Mouse (Mus musculus): Measurements from ENCODE around the gene Schip1. TPM values are rescaled to one million over a fixed set of nuclear protein-coding genes. Genes with fewer than 3 reads are reported as not detected.

The Schip1 gene
- total RNA-seq, 2 experiments from 2014 or later, result 200 to 207 TPM

- intact Hi-C loops (cut with DNase I), result loop anchor here (2.0 kb wide), 1 partner anchor 49 kb away; no protein-coding TSS in a partner anchor
- DNase-seq (ENCODE audit: low spot score), result no peak
These were observed 501.1 kb downstream of the Schip1 start for GRCm38 (mm10) chr3:68565675-68566055.

DNA sequence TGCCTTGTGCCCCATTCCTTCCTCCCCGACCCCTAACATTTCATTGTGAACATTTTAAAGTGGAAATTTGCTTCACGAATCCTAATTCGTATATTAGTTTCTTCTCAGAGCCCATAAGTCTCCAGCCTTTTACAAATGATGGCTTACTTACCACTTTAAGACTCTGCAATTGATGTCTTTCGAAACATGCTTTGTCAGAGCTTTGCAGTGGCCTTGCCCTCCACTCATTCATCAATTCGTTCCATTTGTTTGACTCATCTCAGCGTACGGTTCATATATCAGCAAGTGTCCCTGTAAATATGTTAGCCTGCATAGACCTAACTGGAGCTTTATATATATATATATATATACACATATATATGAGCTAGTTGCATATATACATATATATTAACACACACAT lies 503.0 kb downstream of the Schip1 start:
- intact Hi-C loops (cut with DNase I), result no loop called here
- DNase-seq (ENCODE audit: low spot score), result no peak

DNA sequence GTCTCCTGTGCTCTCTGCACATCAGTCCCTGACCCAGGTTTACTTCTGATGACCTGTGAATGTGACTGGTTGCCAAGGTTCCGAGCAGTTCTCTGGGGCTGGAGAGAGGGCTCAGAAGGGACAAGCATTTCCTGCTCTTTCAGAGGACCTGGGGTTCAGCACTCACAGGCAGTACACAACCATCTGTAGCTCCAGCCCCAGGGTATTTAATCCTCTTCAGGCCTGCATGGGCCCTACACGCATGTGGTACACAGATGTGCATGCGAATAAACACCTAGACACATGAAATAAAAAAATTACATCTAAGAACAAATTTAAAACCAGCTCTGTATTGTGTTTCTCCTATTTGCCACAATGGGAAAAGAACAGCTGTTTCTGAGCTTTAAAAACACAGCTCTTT lies 503.5 kb downstream of the Schip1 start:
- intact Hi-C loops (cut with DNase I), result no loop called here
- no peak for DNase-seq (ENCODE audit: low spot score)

- DNase-seq (ENCODE audit: low spot score), result no peak
- intact Hi-C loops (cut with DNase I), result no loop called here
These were observed 504.1 kb downstream of the Schip1 start for GRCm38 (mm10) chr3:68568716-68569115.

DNA sequence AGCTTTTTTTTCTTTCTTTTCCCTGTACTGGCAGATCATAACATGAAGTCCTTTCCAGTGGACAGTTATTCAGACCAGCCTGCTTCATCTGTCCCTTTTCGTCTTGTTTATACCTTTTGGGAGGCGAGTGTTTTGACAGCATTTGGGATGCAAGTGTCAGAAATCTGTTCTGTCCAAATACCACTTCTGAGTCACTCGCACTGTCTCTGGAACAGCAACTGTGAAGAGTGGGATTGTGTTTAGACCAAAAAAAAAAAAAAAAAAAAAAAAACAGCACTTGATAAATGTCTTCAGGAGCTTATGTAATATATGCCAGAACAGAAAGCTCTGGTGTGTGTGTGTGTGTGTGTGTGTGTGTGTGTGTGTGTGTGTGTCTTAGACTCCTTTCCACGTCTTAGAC lies 505.7 kb downstream of the Schip1 start:
- intact Hi-C loops (cut with DNase I), result no loop called here
- no peak for DNase-seq (ENCODE audit: low spot score)

DNA sequence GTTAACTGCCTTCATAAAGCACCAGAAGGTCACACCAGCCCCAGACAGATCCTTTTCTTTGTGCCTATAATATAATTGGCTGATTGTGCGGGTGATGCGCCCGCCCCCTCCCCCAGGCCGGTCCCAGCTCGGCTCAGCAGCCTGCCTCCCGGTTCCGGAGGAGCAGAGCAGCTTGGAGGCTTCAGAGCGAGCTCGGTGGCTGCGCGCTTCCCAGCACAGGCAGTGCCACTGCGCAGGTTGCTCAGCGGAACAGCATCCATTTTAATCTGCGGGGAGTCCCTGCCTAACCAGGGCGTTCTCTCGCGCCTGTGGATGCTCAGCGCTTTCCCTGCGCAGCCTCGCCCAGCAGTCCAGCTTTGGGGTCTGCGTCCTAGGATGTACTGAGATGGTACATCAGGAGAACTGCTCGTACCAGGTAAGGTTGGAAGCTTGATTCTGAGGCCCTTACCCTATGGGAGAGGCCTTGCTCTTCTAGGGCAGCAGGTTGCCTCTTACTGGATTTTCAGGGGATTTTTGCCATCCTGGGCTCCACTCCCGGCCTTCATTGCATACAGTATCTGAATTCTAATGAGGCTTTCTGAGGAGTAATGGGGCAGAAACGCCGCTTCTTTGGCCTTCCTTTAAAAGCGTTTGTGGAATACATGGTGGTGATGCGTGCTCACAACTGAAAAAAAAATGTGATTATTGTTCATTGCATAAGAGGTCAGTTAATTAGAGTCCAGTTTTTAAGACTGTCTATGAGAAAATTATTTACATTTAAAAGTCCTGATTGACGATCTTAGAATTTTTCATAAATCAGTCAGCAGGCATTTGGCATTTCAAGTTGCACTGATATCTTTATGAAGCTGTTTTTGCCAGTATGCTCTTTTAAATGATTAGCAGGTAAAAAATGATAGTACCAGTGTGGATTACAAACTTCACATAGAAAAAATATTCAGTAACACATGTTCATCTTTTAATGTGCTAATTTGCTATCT lies 507.9 kb downstream of the Schip1 start:
- DNase-seq (ENCODE audit: low spot score), result no peak
- intact Hi-C loops (cut with DNase I), result no loop called here

GRCm38 (mm10) chr3:68573226-68573624 lies 508.6 kb downstream of the Schip1 start:
- intact Hi-C loops (cut with DNase I), result no loop called here
- DNase-seq (ENCODE audit: low spot score), result no peak

DNA sequence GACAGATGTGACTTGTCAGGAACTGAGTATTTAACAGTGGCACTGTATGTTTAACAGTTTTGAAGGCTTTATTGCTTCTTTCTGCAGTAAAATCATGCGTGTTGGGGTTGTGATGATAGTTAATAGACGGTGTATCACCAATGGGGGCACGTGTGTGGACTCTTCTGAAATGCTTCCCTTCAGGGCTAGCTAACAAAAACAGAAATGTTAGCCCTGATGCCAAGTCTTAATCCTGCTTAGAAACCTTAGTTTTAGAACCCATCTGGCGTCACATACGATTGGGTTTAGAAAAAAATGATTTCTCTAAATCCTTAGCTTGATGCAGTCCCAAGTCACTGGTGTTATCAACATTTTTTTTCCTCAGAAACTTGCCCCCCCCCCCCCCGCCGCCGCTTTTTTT lies 509.5 kb downstream of the Schip1 start:
- no peak for DNase-seq (ENCODE audit: low spot score)
- intact Hi-C loops (cut with DNase I), result no loop called here

- intact Hi-C loops (cut with DNase I), result no loop called here
- no peak for DNase-seq (ENCODE audit: low spot score)
These were observed 510.0 kb downstream of the Schip1 start for GRCm38 (mm10) chr3:68574565-68574964.

DNA sequence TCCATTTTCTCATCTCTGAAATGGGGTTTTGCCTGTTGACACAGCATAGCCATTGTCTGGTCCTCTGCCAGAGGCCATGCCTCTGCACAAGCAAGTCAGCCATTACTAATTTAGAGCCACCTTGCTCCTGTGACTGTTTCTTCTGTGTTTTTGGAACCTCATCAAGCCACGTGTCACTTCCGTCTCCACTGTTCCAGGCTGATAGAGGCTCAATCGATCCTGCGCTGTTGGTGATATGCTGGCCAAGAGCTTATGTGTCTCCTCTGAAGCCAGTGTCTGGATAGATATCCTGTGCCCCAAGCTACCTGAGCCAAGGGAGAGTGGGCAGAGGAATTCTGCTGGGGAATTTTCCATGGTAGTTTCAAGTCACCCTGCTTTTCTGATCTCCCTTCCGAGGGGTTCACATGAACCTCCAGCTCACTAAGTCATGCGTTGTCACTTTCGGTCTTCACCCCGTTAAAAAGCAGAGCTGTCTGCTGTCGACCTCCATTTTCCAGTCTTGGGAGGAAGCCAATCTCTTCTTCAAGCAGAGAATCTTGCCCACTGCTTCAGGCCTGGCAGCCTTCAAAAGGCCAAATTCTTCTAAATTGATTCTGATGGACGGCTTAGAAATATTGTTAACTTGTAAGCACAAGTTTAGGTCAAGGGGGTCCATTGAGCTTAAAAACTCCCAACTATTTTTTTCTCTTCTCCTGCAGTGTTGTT lies 511.2 kb downstream of the Schip1 start:
- DNase-seq (ENCODE audit: low spot score), result no peak
- intact Hi-C loops (cut with DNase I), result no loop called here

- no peak for DNase-seq (ENCODE audit: low spot score)
- intact Hi-C loops (cut with DNase I), result no loop called here
These were observed 511.8 kb downstream of the Schip1 start for GRCm38 (mm10) chr3:68576431-68576830.

DNA sequence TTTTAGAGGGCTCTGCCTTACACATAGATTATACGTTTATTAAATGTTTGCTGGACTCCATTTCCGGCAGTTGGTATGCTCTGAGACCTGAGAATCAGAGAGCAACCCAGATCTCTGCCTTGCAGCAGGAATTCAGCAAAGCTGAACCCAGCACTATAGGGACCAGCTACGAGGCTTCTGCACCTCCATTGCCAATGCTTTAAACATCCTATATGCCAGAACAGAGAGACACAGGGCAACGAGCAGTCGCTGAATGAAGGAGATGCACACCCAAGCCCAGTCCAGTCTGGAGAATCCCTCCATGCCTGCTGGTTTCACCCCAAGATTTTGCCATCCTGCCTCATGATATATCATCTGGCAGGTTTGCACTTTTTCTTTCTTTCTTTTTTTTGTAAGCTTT lies 512.3 kb downstream of the Schip1 start:
- intact Hi-C loops (cut with DNase I), result no loop called here

GRCm38 (mm10) chr3:68581591-68581990 lies 517.0 kb downstream of the Schip1 start:
- intact Hi-C loops (cut with DNase I), result loop anchor here (5.0 kb wide), 1 partner anchor 36 kb away; no protein-coding TSS in a partner anchor
- DNase-seq (ENCODE audit: low spot score), result no peak

More for the DNA sequence above, 512.3 kb downstream of the Schip1 start:
- no peak for DNase-seq (ENCODE audit: low spot score)

GRCm38 (mm10) chr3:68582103-68582740 lies 517.6 kb downstream of the Schip1 start:
- intact Hi-C loops (cut with DNase I), result loop anchor here (5.0 kb wide), 1 partner anchor 35 kb away; no protein-coding TSS in a partner anchor
- DNase-seq (ENCODE audit: low spot score), result no peak

DNA sequence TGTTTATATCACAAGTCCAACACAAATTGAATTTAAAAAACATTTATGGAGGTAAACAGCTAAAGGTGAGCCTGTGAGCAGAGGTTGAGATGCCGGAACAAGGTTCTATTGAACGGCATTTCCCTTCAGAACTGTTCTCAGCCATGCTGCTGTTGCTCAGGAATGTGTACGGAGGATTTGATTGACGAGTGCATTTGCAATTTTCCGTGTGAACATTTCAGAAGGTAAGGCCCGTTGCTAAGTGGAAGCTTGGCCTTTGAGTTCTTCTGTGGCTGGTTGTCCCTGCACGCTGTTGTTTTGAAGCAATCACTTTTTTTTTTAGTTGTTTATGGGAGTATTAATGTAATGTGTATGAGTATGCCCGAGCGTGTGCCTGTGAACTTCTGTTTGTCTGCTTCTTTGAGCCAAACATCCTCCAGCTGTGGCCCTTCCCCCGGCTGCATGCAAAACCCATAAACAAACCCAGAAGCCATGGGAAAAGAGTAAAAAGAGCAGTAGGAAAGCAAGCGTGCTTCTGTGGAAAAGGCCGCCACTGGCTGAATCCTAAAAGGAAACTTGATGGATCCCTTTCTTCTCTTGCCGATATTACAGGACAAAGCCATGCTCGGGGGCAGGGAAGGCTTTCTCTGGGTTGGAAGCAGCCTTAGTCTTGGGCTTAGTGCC lies 518.6 kb downstream of the Schip1 start:
- no peak for DNase-seq (ENCODE audit: low spot score)
- intact Hi-C loops (cut with DNase I), result loop anchor here (5.0 kb wide), 1 partner anchor 34 kb away; no protein-coding TSS in a partner anchor

- intact Hi-C loops (cut with DNase I), result loop anchor here (5.0 kb wide), 1 partner anchor 33 kb away; no protein-coding TSS in a partner anchor
- peak; percentile 48 for DNase-seq (ENCODE audit: low spot score)
These were observed 519.3 kb downstream of the Schip1 start for GRCm38 (mm10) chr3:68583771-68584511.

DNA sequence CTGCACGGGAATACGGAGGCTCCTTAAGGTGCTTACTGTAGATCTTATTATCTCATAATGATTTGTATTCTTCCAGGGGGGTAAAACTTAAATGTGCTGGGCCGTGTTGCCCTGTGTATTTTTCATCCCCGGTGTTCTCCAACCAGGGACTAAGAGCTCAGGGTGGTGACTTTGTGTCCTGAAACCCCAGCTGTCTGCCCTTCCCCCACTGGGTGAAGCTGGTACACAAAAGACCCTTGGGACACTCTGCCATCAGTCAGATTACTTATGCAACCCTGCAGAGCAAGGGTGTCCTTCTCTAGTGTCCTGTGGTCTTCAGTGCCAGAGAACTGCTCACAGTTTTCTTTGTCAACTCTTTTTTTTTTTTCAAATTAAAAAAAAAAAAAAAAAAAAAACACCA lies 520.6 kb downstream of the Schip1 start:
- DNase-seq (ENCODE audit: low spot score), result no peak
- intact Hi-C loops (cut with DNase I), result no loop called here

- intact Hi-C loops (cut with DNase I), result no loop called here
- DNase-seq (ENCODE audit: low spot score), result no peak
These were observed 522.1 kb downstream of the Schip1 start for GRCm38 (mm10) chr3:68586646-68587064.

All from heart, postnatal 25 days (tissue).